Mouse (Mus musculus): ENCODE results near the gene Pex5l. TPM values are rescaled to one million over a fixed set of nuclear protein-coding genes. Genes with fewer than 3 reads are reported as not detected.
A peak's percentile ranks its signal among the peaks of the same experiment; 100 is the strongest.

The Pex5l gene
- polyA plus RNA-seq, 1 experiment from 2014 or later: 1.6 TPM

DNA sequence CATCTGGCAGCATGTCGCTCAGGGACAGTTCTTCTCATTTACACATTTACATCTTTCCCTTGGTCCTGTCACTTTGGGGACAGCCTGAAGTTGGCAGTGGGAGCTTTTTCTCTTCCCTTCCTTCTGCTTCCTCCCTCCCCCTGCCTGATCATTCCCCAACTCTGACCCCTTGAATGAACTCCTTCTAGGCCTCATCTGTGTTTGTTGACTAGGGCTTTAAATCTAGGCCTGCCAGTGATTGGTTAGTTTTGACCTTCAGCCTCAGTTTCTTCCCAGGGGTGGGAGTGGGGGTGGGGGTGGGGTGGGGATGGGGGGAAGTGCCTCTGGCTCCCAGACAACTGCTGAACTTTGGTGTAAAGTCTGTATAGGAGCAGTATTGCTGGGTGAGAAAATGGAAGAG is 238.4 kb downstream of the Pex5l start:
- Histone ChIP-seq H3K36me3 (replicated peaks) (peaks cover 12% of the 10 kb centered on the region), H3K4me1 (peaks cover 26% of the 10 kb centered on the region), H3K9me3 (no peaks in the 10 kb centered on the region), H3K4me3 (no peak overlapping the region), H3K27me3 (replicated peaks; ENCODE audit: low read depth, poor library complexity, severe bottlenecking) (no peaks in the 10 kb centered on the region), H3K27ac (replicated peaks) (peak overlapping the region; percentile 31; the same call in 1 of the 2 replicates)
- no peak for DNase-seq (ENCODE audit: low spot score)
- 65% methylated on average over 1 of the region's 1 CpGs for WGBS

- no peak overlapping the region for H3K27ac ChIP-seq (replicated peaks)
- no peaks in the 10 kb centered on the region for H3K9me3 ChIP-seq
- no peaks in the 10 kb centered on the region for H3K27me3 ChIP-seq (replicated peaks; ENCODE audit: low read depth, poor library complexity, severe bottlenecking)
- WGBS: 41% methylated on average over 4 of the region's 4 CpGs
- H3K4me3 ChIP-seq: no peak overlapping the region
- DNase-seq (ENCODE audit: low spot score): no peak
- peaks cover 21% of the 10 kb centered on the region for H3K4me1 ChIP-seq
- H3K36me3 ChIP-seq (replicated peaks): peaks cover 12% of the 10 kb centered on the region
Measured at GRCm38 (mm10) chr3:32903462-32903861, 239.6 kb downstream of the Pex5l start.
